Mouse (Mus musculus) heart, postnatal 0 days (tissue): ENCODE data around the gene Prkch. TPM values are rescaled to one million over a fixed set of nuclear protein-coding genes. Genes with fewer than 3 reads are reported as not detected.

Experiments
- ATAC-seq: fragments of 200-750 bp; cut with Nextera tagmentation; 2 replicates; pipeline ENCODE4 v1.8.0; 2017; ENCODE audit warnings: low read depth, moderate number of reproducible peaks, moderate library complexity; ENCODE audit not compliant: insufficient read depth
- DNase-seq: peaks from one replicate; pipeline ENCODE4 v3.0.0-alpha.2; 2016; ENCODE audit warnings: low spot score
- H3K27ac ChIP-seq: fragments of 300-500 bp; sonication (generic); 2 replicates; pipeline ENCODE4 v1.5.1; 2014; ENCODE audit warnings: low read depth, mild to moderate bottlenecking
- H3K27me3 ChIP-seq: fragments of 300-500 bp; sonication (generic); 2 replicates; pipeline ENCODE4 v1.6.1; 2014; ENCODE audit warnings: low read length, mixed read lengths; ENCODE audit not compliant: control insufficient read depth, insufficient read depth
- H3K36me3 ChIP-seq: fragments of 300-500 bp; sonication (generic); replicated peaks from 2 replicates; pipeline ENCODE4 v1.6.1; 2014; ENCODE audit warnings: low read length, mixed read lengths; ENCODE audit not compliant: control insufficient read depth, insufficient read depth
- H3K4me1 ChIP-seq: fragments of 300-500 bp; sonication (generic); 2 replicates; pipeline ENCODE4 v1.6.1; 2014; ENCODE audit warnings: antibody characterized with exemption; ENCODE audit not compliant: control insufficient read depth, insufficient read depth
- H3K4me2 ChIP-seq: fragments of 300-500 bp; sonication (generic); 2 replicates; pipeline ENCODE4 v1.6.1; 2014; ENCODE audit warnings: low read depth, mild to moderate bottlenecking, low read length, moderate library complexity
- H3K4me3 ChIP-seq: fragments of 300-500 bp; sonication (generic); 2 replicates; pipeline ENCODE4 v1.5.1; 2014; ENCODE audit warnings: low read depth, low read length
- H3K9ac ChIP-seq: fragments of 300-500 bp; sonication (generic); replicated peaks from 2 replicates; pipeline ENCODE4 v1.6.1; 2014; ENCODE audit warnings: low read depth, low read length, mixed read lengths
- H3K9me3 ChIP-seq: fragments of 300-500 bp; sonication (generic); replicated peaks from 2 replicates; pipeline ENCODE4 v1.6.1; 2016; ENCODE audit warnings: low read length; ENCODE audit not compliant: control insufficient read depth
- CTCF ChIP-seq: IDR thresholded peaks from 2 replicates; pipeline ENCODE4 v1.5.1; 2016; ENCODE audit warnings: antibody characterized with exemption, control low read depth, low read depth
- EP300 ChIP-seq: IDR thresholded peaks from 2 replicates; pipeline ENCODE4 v1.6.1; 2016; ENCODE audit warnings: antibody characterized with exemption, low read depth
- WGBS: fragments of 180-500 bp; shearing (Covaris S2); extraction: QIAGEN DNeasy Blood & Tissue Kit; methylation state at CpG from one replicate; pipeline ENCODE4 v1.1.7; 2014; 5-methylcytosine and 5-hydroxymethylcytosine counted together
- polyA plus RNA-seq: library from polyadenylated mRNA; unstranded; fragments of >200 nt; fragmentation: Nextera tagmentation; extraction: Ambion mirVana; gene quantifications from 2 replicates; pipeline ENCODE4 v1.2.1, GENCODE M21; 2015
- total RNA-seq: library from RNA; depleted of rRNA; stranded (reverse); fragments of >200 nt; gene quantifications from 2 replicates; pipeline ENCODE4 v1.2.3, GENCODE M21; 2014; ENCODE audit warnings: low replicate concordance

Prkch gene
- total and polyA plus RNA-seq, 2 experiments from 2014 or later: 7.9 to 20.5 TPM

- Histone ChIP-seq H3K4me1 (peaks cover 6% of the 10 kb centered on the region), H3K27me3 (no peaks in the 10 kb centered on the region), H3K9ac (no peak overlapping the region), H3K4me3 (no peak overlapping the region), H3K27ac (no peak overlapping the region), H3K9me3 (no peaks in the 10 kb centered on the region), H3K4me2 (no peak overlapping the region), H3K36me3 (no peaks in the 10 kb centered on the region; the same call in 1 of the 2 replicates)
- no peak for ATAC-seq
- no peak for TF ChIP-seq EP300
- no peak for TF ChIP-seq CTCF
- DNase-seq: no peak
- WGBS: 81% methylated on average over 21 of the region's 21 CpGs
Measured at GRCm38 (mm10) chr12:73715954-73716731, 131.5 kb downstream of the Prkch start.

- H3K27me3 ChIP-seq: no peaks in the 10 kb centered on the region
- 59% methylated on average over 10 of the region's 10 CpGs for WGBS
- no peak for TF ChIP-seq EP300
- TF ChIP-seq CTCF: no peak
- no peak overlapping the region for H3K27ac ChIP-seq
- no peak for ATAC-seq
- no peak overlapping the region for H3K4me2 ChIP-seq
- no peaks in the 10 kb centered on the region for H3K9me3 ChIP-seq
- H3K4me1 ChIP-seq: peaks cover 20% of the 10 kb centered on the region
- H3K4me3 ChIP-seq: no peak overlapping the region
- H3K36me3 ChIP-seq: no peaks in the 10 kb centered on the region; the same call in 1 of the 2 replicates
- DNase-seq: no peak
- H3K9ac ChIP-seq: no peak overlapping the region
Measured at GRCm38 (mm10) chr12:73718036-73718435, 133.4 kb downstream of the Prkch start.

GRCm38 (mm10) chr12:73719816-73720215, 135.2 kb downstream of the Prkch start:
- DNase-seq: no peak
- no peak for TF ChIP-seq EP300
- TF ChIP-seq CTCF: no peak
- no peak for ATAC-seq
- Histone ChIP-seq H3K4me3 (no peak overlapping the region), H3K27me3 (no peaks in the 10 kb centered on the region), H3K4me1 (peaks cover 23% of the 10 kb centered on the region), H3K9me3 (no peaks in the 10 kb centered on the region), H3K36me3 (0 out of 2 replicates have a peak, but pooled peaks cover 5% of the 10 kb centered on the region), H3K27ac (no peak overlapping the region), H3K4me2 (no peak overlapping the region), H3K9ac (no peak overlapping the region)

- H3K4me2 ChIP-seq: no peak overlapping the region
- H3K9ac ChIP-seq: no peak overlapping the region
- ATAC-seq (no peak), DNase-seq (no peak)
- 0 out of 2 replicates have a peak, but pooled peaks cover 5% of the 10 kb centered on the region for H3K36me3 ChIP-seq
- no peaks in the 10 kb centered on the region for H3K27me3 ChIP-seq
- H3K9me3 ChIP-seq: no peaks in the 10 kb centered on the region
- TF ChIP-seq EP300 (no peak), CTCF (no peak)
- H3K27ac ChIP-seq: no peak overlapping the region
- 93% methylated on average over 2 of the region's 2 CpGs for WGBS
- peaks cover 23% of the 10 kb centered on the region for H3K4me1 ChIP-seq
- H3K4me3 ChIP-seq: no peak overlapping the region
Measured at GRCm38 (mm10) chr12:73720466-73720865, 135.9 kb downstream of the Prkch start.

GRCm38 (mm10) chr12:73722060-73722459, 137.5 kb downstream of the Prkch start:
- Histone ChIP-seq H3K27me3 (no peaks in the 10 kb centered on the region), H3K9me3 (no peaks in the 10 kb centered on the region), H3K9ac (no peak overlapping the region), H3K4me1 (peaks cover 23% of the 10 kb centered on the region), H3K4me3 (no peak overlapping the region), H3K4me2 (no peak overlapping the region), H3K36me3 (0 out of 2 replicates have a peak, but pooled peaks cover 5% of the 10 kb centered on the region), H3K27ac (peak overlapping the region; percentile 81)
- peak; percentile 89 for ATAC-seq
- peak; percentile 92 for DNase-seq
- TF ChIP-seq CTCF (no peak), EP300 (0 out of 2 replicates have a peak, but pooled peaks have one; percentile 42)
- 34% methylated on average over 3 of the region's 3 CpGs for WGBS

- peaks cover 23% of the 10 kb centered on the region for H3K4me1 ChIP-seq
- ATAC-seq (no peak), DNase-seq (no peak)
- no peak overlapping the region for H3K4me3 ChIP-seq
- H3K36me3 ChIP-seq: 0 out of 2 replicates have a peak, but pooled peaks cover 5% of the 10 kb centered on the region
- no peaks in the 10 kb centered on the region for H3K27me3 ChIP-seq
- no peaks in the 10 kb centered on the region for H3K9me3 ChIP-seq
- H3K27ac ChIP-seq: peak overlapping the region; percentile 81; the same call in 1 of the 2 replicates
- no peak overlapping the region for H3K4me2 ChIP-seq
- no peak overlapping the region for H3K9ac ChIP-seq
- WGBS: 85% methylated on average over 4 of the region's 4 CpGs
- TF ChIP-seq CTCF: no peak
- no peak for TF ChIP-seq EP300
Measured at GRCm38 (mm10) chr12:73723067-73723466, 138.5 kb downstream of the Prkch start.
